Mouse (Mus musculus): ENCODE data around the gene Chgb. TPM values are rescaled to one million over a fixed set of nuclear protein-coding genes. Genes with fewer than 3 reads are reported as not detected.

Chgb gene
- total RNA-seq, 2 experiments from 2014 or later, result 0.17 to 0.53 TPM

- intact Hi-C loops (cut with DNase I), result loop anchor here (5.0 kb wide), 1 partner anchor 93 kb away; no protein-coding TSS in a partner anchor
- peak; percentile 88 to 92 for DNase-seq
These were observed 34.7 kb downstream of the Chgb start, which contains the start of the genes Trmt6 and Mcm8 for GRCm38 (mm10) chr2:132815608-132816314. TSS of gene Trmt6 (minus strand) at chr2:132816055. TSS of gene Mcm8 (plus strand) at chr2:132816141.

- DNase-seq, result no peak
- intact Hi-C loops (cut with DNase I), result no loop called here
These were observed 60.0 kb downstream of the Chgb start for GRCm38 (mm10) chr2:132841071-132841470.

Other genes starting within 250 kb of the Chgb start
- gene Gpcpd1, start 193.5 kb upstream of the Chgb start, total RNA-seq (2021), result 100 to 1,000 TPM; 219 to 274 TPM
- gene Shld1, start 94.3 kb upstream of the Chgb start, total RNA-seq (2021), result 10 to 100 TPM; 33.2 to 39.7 TPM
- 1 to 10 TPM; 6.9 to 7.9 TPM for gene Trmt6, start 34.8 kb downstream of the Chgb start, total RNA-seq (2021)
- 1 to 10 TPM; 2.6 to 2.9 TPM for gene Mcm8, start 34.9 kb downstream of the Chgb start, total RNA-seq (2021)
- 10 to 100 TPM; 15.1 to 16.0 TPM for gene Crls1, start 65.4 kb downstream of the Chgb start, total RNA-seq (2021)
- 1 to 10 TPM; 7.2 to 8.0 TPM for gene Lrrn4, start 99.6 kb downstream of the Chgb start, total RNA-seq (2021)
- gene Fermt1, start 164.6 kb downstream of the Chgb start, total RNA-seq (2021), result under 1 TPM in 1 of 2 experiments, not detected in 1; 0.10 TPM

Data from heart, postnatal 14 days (tissue).